Mouse (Mus musculus) heart, postnatal 14 days (tissue): ENCODE results near the gene Gast. TPM values are rescaled to one million over a fixed set of nuclear protein-coding genes. Genes with fewer than 3 reads are reported as not detected.
"Not testable (repeated sequence)": the region's sequence is repeated elsewhere in the genome, so short reads cannot be mapped to it uniquely, and the experiment has no call there.

Source experiments
- DNase-seq, 2 experiments: peaks; one replicate each; pipeline ENCODE4 v3.0.0; 2021 to 2022
- intact Hi-C: fragments of 180-260 bp; cut with DNase I; formaldehyde crosslinking; loops from one replicate; pipeline ENCODE4 v1.15.1; 2025
- total RNA-seq, 2 experiments: library from RNA; stranded (reverse); gene quantifications; 2 replicates each; pipeline ENCODE4 v1.2.3; 2021

Gast gene
- total RNA-seq, 2 experiments from 2014 or later: not detected

GRCm38 (mm10) chr11:100320172-100320630 lies 14.0 kb upstream of the Gast start:
- peak; percentile 94 to 95 for DNase-seq
- intact Hi-C loops: loop anchor here (5.0 kb wide), 1 partner anchor 77 kb away; the partner anchor contains the start of gene Jup

GRCm38 (mm10) chr11:100320701-100321410 lies 13.4 kb upstream of the Gast start:
- DNase-seq: not testable (repeated sequence)
- intact Hi-C loops: loop anchor here (5.0 kb wide), 1 partner anchor 76 kb away; the partner anchor contains the start of gene Jup

GRCm38 (mm10) chr11:100321479-100322305 lies 12.5 kb upstream of the Gast start:
- intact Hi-C loops: loop anchor here (5.0 kb wide), 1 partner anchor 76 kb away; the partner anchor contains the start of gene Jup
- DNase-seq: not testable (repeated sequence)

GRCm38 (mm10) chr11:100322591-100323258 lies 11.5 kb upstream of the Gast start:
- DNase-seq: no peak
- intact Hi-C loops: loop anchor here (5.0 kb wide), 1 partner anchor 75 kb away; the partner anchor contains the start of gene Jup

GRCm38 (mm10) chr11:100323578-100323977 lies 10.6 kb upstream of the Gast start:
- peak; percentile 56 to 74 for DNase-seq
- intact Hi-C loops: loop anchor here (5.0 kb wide), 1 partner anchor 74 kb away; the partner anchor contains the start of gene Jup

- intact Hi-C loops: no loop called here
Measured at GRCm38 (mm10) chr11:100325062-100325629, 9.1 kb upstream of the Gast start.

GRCm38 (mm10) chr11:100327316-100327715 lies 6.9 kb upstream of the Gast start:
- intact Hi-C loops: no loop called here
- peak in 1 of 2 experiments; percentile 24 for DNase-seq

More at GRCm38 (mm10) chr11:100325062-100325629, 9.1 kb upstream of the Gast start:
- no peak for DNase-seq

GRCm38 (mm10) chr11:100327761-100328160 lies 6.4 kb upstream of the Gast start:
- intact Hi-C loops: no loop called here
- DNase-seq: no peak

- no peak for DNase-seq
- intact Hi-C loops: no loop called here
Measured at GRCm38 (mm10) chr11:100330235-100330634, 4.0 kb upstream of the Gast start.

GRCm38 (mm10) chr11:100330816-100331375 lies 3.3 kb upstream of the Gast start:
- intact Hi-C loops, DNase-seq: not testable (repeated sequence)

- intact Hi-C loops: no loop called here
- DNase-seq: no peak
Measured at GRCm38 (mm10) chr11:100332766-100333515, 1.3 kb upstream of the Gast start.

GRCm38 (mm10) chr11:100335731-100336130 lies 1.5 kb downstream of the Gast start:
- intact Hi-C loops: no loop called here
- no peak for DNase-seq

GRCm38 (mm10) chr11:100344269-100344668 lies 10.1 kb downstream of the Gast start:
- DNase-seq: no peak
- intact Hi-C loops: no loop called here

GRCm38 (mm10) chr11:100352076-100352857 lies 18.1 kb downstream of the Gast start:
- DNase-seq: peak in 1 of 2 experiments; percentile 49
- intact Hi-C loops: no loop called here

GRCm38 (mm10) chr11:100355151-100355951 lies 21.1 kb downstream of the Gast start:
- DNase-seq: no peak

GRCm38 (mm10) chr11:100355972-100356818 lies 22.0 kb downstream of the Gast start, which contains the start of gene Hap1:
TSS of gene Hap1 (minus strand) at chr11:100356128.
- DNase-seq: peak; percentile 73 to 76
- intact Hi-C loops: no loop called here

More at GRCm38 (mm10) chr11:100355151-100355951, 21.1 kb downstream of the Gast start:
- intact Hi-C loops: no loop called here
